Mouse (Mus musculus) heart, postnatal 0 days (tissue): ENCODE results near the gene Fibp. TPM values are rescaled to one million over a fixed set of nuclear protein-coding genes. Genes with fewer than 3 reads are reported as not detected.

Source experiments
- ATAC-seq: fragments of 200-750 bp; cut with Nextera tagmentation; 2 replicates; pipeline ENCODE4 v1.8.0; 2017; ENCODE audit warnings: low read depth, moderate number of reproducible peaks, moderate library complexity; ENCODE audit not compliant: insufficient read depth
- DNase-seq: peaks from one replicate; pipeline ENCODE4 v3.0.0-alpha.2; 2016; ENCODE audit warnings: low spot score
- H3K27ac ChIP-seq: fragments of 300-500 bp; sonication (generic); 2 replicates; pipeline ENCODE4 v1.5.1; 2014; ENCODE audit warnings: low read depth, mild to moderate bottlenecking
- H3K27me3 ChIP-seq: fragments of 300-500 bp; sonication (generic); 2 replicates; pipeline ENCODE4 v1.6.1; 2014; ENCODE audit warnings: low read length, mixed read lengths; ENCODE audit not compliant: control insufficient read depth, insufficient read depth
- H3K36me3 ChIP-seq: fragments of 300-500 bp; sonication (generic); replicated peaks from 2 replicates; pipeline ENCODE4 v1.6.1; 2014; ENCODE audit warnings: low read length, mixed read lengths; ENCODE audit not compliant: control insufficient read depth, insufficient read depth
- H3K4me1 ChIP-seq: fragments of 300-500 bp; sonication (generic); 2 replicates; pipeline ENCODE4 v1.6.1; 2014; ENCODE audit warnings: antibody characterized with exemption; ENCODE audit not compliant: control insufficient read depth, insufficient read depth
- H3K4me2 ChIP-seq: fragments of 300-500 bp; sonication (generic); 2 replicates; pipeline ENCODE4 v1.6.1; 2014; ENCODE audit warnings: low read depth, mild to moderate bottlenecking, low read length, moderate library complexity
- H3K4me3 ChIP-seq: fragments of 300-500 bp; sonication (generic); 2 replicates; pipeline ENCODE4 v1.5.1; 2014; ENCODE audit warnings: low read depth, low read length
- H3K9ac ChIP-seq: fragments of 300-500 bp; sonication (generic); replicated peaks from 2 replicates; pipeline ENCODE4 v1.6.1; 2014; ENCODE audit warnings: low read depth, low read length, mixed read lengths
- H3K9me3 ChIP-seq: fragments of 300-500 bp; sonication (generic); replicated peaks from 2 replicates; pipeline ENCODE4 v1.6.1; 2016; ENCODE audit warnings: low read length; ENCODE audit not compliant: control insufficient read depth
- CTCF ChIP-seq: IDR thresholded peaks from 2 replicates; pipeline ENCODE4 v1.5.1; 2016; ENCODE audit warnings: antibody characterized with exemption, control low read depth, low read depth
- EP300 ChIP-seq: IDR thresholded peaks from 2 replicates; pipeline ENCODE4 v1.6.1; 2016; ENCODE audit warnings: antibody characterized with exemption, low read depth
- WGBS: fragments of 180-500 bp; shearing (Covaris S2); extraction: QIAGEN DNeasy Blood & Tissue Kit; methylation state at CpG from one replicate; pipeline ENCODE4 v1.1.7; 2014; 5-methylcytosine and 5-hydroxymethylcytosine counted together
- polyA plus RNA-seq: library from polyadenylated mRNA; unstranded; fragments of >200 nt; fragmentation: Nextera tagmentation; extraction: Ambion mirVana; gene quantifications from 2 replicates; pipeline ENCODE4 v1.2.1, GENCODE M21; 2015
- total RNA-seq: library from RNA; depleted of rRNA; stranded (reverse); fragments of >200 nt; gene quantifications from 2 replicates; pipeline ENCODE4 v1.2.3, GENCODE M21; 2014; ENCODE audit warnings: low replicate concordance

Gene Fibp
- total and polyA plus RNA-seq, 2 experiments from 2014 or later = 86.4 to 146 TPM

DNA sequence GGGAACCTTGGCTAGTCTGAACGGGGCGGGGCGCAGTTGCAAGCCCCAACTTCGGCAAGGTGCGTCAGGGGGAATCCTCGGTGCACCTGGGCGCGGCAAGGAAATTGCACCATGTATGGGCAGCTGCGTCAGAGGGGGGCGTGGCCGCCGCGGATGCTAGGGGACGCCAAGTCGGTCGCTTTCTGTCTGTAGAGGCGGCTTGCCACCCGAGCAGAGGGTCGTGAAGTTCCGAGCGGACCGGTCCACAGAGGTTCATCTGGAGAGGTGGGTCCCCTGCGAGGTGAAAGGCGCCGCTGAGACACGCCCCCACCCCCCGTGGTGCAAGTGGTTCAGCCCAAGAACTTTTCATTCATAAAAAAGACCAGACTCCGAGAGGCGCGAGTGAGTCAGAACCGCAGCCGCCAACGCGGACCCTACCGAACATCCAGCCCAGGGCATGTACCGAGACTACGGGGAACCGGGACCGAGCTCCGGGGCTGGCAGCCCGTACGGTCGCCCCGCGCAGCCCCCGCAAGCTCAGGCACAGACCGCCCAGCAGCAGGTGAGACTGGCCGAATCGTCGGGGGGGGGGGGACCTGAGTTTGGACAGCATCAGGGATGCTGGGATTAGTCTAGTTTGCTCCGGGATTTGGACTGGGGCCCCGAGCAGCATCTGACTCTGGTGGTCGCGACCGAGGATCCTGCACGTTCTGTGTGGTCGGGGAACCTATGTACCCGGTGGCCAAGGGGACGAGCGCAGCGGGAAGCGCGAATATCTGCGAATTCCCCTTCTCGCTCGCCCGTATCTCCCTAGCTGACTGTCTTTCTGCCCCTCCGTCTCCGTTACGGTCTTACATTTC lies 12.7 kb upstream of the Fibp start, which contains the start of gene Fosl1:
Gene Fosl1, plus strand, starts transcription at position 33 of the 839 bp plus-strand sequence.
- peak within 1 kb of the TSS; percentile 95 for H3K4me2 ChIP-seq
- H3K9me3 ChIP-seq = no peaks in the 10 kb centered on the region
- no peaks in the 10 kb centered on the region for H3K36me3 ChIP-seq
- WGBS = under 1% methylated on average over 64 of the region's 70 CpGs
- peak; percentile 36 for ATAC-seq
- H3K27ac ChIP-seq = no peak within 1 kb of the TSS
- H3K9ac ChIP-seq = no peak within 1 kb of the TSS
- peak within 1 kb of the TSS; percentile 55 for H3K4me3 ChIP-seq
- H3K27me3 ChIP-seq = peaks cover 32% of the 10 kb centered on the region
- H3K4me1 ChIP-seq = peaks cover 16% of the 10 kb centered on the region; the same call in 1 of the 2 replicates
- TF ChIP-seq EP300 = no peak
- no peak for TF ChIP-seq CTCF
- DNase-seq = no peak

DNA sequence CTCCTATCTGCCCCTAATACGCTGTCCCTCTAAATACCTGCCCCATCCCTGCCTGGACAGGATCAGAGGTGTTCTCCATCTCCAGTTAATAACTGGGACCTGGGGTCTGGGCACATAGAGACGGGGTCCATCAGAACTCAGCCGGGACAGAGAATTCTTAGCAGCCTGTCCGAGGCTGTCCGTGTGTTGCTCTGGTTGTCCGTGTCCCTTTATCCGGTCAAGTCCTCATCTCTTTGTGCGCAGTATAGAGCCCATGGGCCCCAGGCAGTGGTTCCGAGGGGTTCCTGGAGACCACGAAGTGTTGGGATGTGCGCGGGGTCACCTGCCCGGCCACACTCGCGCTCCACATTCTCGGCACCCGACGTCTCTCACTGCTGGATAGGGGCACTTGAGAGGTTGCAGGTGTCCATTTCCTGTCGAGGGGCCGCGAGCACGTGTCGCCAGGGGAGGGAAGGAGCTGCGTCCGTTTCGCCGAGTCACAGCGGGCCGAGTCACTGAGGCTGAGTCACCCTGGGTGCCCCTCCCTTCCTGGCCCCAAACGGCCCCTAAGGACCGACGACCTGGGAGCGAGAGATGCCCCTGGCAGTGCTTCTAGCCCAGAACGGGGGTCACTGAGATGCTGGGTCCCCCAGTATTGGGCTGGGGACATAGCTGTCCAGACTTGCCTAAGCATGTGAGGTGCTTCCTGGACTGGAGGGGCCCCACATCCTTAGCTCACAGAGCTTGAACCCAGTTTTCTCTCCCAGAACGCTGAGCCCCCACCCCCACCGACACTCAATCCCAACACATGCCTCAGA lies 11.9 kb upstream of the Fibp start:
- Histone ChIP-seq H3K9ac (no peak overlapping the region), H3K36me3 (peaks cover under 1% of the 10 kb centered on the region; the same call in 1 of the 2 replicates), H3K27me3 (peaks cover 32% of the 10 kb centered on the region), H3K4me1 (peaks cover 16% of the 10 kb centered on the region; the same call in 1 of the 2 replicates), H3K9me3 (no peaks in the 10 kb centered on the region), H3K4me3 (peak overlapping the region; percentile 55), H3K27ac (no peak overlapping the region), H3K4me2 (peak overlapping the region; percentile 95)
- 4% methylated on average over 36 of the region's 36 CpGs for WGBS
- no peak for TF ChIP-seq CTCF
- TF ChIP-seq EP300 = no peak
- DNase-seq (no peak), ATAC-seq (no peak)

GRCm38 (mm10) chr19:5449673-5450072 lies 10.7 kb upstream of the Fibp start:
- Histone ChIP-seq H3K9me3 (no peaks in the 10 kb centered on the region), H3K27ac (no peak overlapping the region), H3K27me3 (peaks cover 32% of the 10 kb centered on the region), H3K4me3 (no peak overlapping the region), H3K4me1 (peaks cover 16% of the 10 kb centered on the region; the same call in 1 of the 2 replicates), H3K9ac (no peak overlapping the region), H3K36me3 (peaks cover 11% of the 10 kb centered on the region), H3K4me2 (no peak overlapping the region)
- ATAC-seq (no peak), DNase-seq (no peak)
- TF ChIP-seq EP300 (no peak), CTCF (no peak)
- 72% methylated on average over 3 of the region's 3 CpGs for WGBS

- Histone ChIP-seq H3K9me3 (no peaks in the 10 kb centered on the region), H3K4me2 (no peak overlapping the region), H3K27ac (no peak overlapping the region), H3K36me3 (peaks cover 12% of the 10 kb centered on the region), H3K27me3 (peaks cover 29% of the 10 kb centered on the region), H3K9ac (no peak overlapping the region), H3K4me1 (peaks cover 29% of the 10 kb centered on the region), H3K4me3 (no peak overlapping the region)
- WGBS = 71% methylated on average over 6 of the region's 6 CpGs
- TF ChIP-seq CTCF = no peak
- TF ChIP-seq EP300 = no peak
- DNase-seq (no peak), ATAC-seq (no peak)
Measured at GRCm38 (mm10) chr19:5451766-5452165, 8.6 kb upstream of the Fibp start.

- Histone ChIP-seq H3K4me3 (peak overlapping the region; percentile 75), H3K9ac (peak overlapping the region; percentile 7; the same call in 1 of the 2 replicates), H3K27me3 (0 out of 2 replicates have a peak, but pooled peaks cover 1% of the 10 kb centered on the region), H3K27ac (peak overlapping the region; percentile 61; the same call in 1 of the 2 replicates), H3K4me2 (peak overlapping the region; percentile 99), H3K9me3 (no peaks in the 10 kb centered on the region), H3K36me3 (peaks cover 12% of the 10 kb centered on the region), H3K4me1 (peaks cover 24% of the 10 kb centered on the region)
- DNase-seq (no peak), ATAC-seq (no peak)
- TF ChIP-seq EP300 (no peak), CTCF (no peak)
- WGBS = 67% methylated on average over 12 of the region's 12 CpGs
Measured at GRCm38 (mm10) chr19:5455037-5455436, 5.4 kb upstream of the Fibp start.
